Mouse (Mus musculus) 3T3-L1 (cell line): ENCODE results near the gene Platr17.
"Not testable (repeated sequence)": the region's sequence is repeated elsewhere in the genome, so short reads cannot be mapped to it uniquely, and the experiment has no call there.

Experiments used
- DNase-seq: peaks from one replicate; pipeline ENCODE4 v3.0.0-alpha.2; 2015; ENCODE audit warnings: low read depth, low spot score

Gene Platr17

DNA sequence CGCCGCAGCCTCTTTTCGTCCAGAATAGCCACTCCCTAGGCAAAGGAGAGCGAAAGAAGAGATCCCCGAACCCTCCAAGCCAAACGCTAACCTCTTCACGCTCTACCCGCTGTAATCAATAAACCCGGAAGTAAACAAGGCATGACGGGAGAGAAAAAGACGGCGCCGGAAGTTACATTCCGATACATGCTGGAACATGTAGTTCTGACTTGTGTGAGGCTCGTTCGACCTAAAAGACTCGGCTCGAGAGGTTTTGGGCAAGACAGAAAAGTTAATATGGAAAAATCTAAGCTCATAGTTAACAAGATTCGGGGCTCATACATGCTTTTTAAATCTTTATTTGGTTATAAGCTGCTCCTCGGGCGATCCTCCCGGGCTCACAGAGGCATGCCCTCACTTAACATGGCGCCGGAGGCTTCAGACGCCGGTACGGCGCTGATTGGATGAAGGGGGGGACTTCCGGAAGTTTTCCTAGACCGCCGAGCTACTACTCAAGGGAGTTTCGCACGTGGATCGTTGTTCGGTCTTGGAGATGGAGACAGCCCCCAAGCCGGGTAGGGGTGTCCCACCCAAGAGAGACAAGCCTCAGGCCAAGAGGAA lies 35.4 kb downstream of the Platr17 start, which contains the start of the genes Pfdn6 and Wdr46:
Pfdn6 (minus strand) TSS at position 138 of the 600 bp plus-strand sequence.
Wdr46 (plus strand) TSS at position 455 of the 600 bp plus-strand sequence.
- peak; percentile 97 for DNase-seq

DNA sequence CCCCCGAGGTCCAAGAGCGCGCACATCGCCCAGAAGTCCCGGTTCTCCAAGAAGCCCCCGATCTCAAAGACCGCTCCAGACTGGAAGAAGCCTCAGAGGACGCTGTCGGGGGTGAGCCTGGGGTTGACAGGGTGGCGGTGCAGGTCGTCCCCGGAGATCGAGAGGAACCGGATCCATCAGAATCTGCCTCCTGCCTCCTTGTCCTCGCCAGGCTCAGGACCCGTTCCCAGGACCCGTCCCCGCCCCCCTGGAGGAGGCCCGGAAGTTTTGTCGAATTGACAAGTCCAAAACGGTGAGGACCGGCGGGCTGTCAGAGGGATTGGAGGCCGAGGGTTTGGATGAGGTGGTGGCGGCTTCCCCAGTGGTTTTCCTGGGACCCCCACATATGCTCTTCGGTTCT lies 36.0 kb downstream of the Platr17 start:
- DNase-seq, result peak; percentile 63

DNA sequence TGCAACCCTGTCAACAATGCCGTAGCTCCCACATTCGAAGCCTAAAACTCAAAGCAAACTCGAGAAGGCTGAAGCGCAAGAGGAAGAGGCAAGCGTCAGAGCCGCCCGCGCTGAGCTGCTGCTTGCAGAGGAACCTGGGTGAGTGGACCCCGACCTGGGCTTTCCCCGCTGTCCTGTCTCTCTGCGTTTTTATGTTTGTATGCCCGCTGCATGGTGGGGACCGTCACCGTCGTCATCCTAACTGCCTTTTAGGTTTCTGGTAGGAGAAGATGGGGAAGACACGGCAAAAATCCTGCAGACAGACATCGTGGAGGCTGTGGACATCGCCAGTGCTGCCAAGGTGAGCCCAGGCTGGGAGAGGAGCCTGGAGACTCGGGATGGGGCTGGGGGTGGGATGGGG lies 36.4 kb downstream of the Platr17 start:
- DNase-seq, result no peak

DNA sequence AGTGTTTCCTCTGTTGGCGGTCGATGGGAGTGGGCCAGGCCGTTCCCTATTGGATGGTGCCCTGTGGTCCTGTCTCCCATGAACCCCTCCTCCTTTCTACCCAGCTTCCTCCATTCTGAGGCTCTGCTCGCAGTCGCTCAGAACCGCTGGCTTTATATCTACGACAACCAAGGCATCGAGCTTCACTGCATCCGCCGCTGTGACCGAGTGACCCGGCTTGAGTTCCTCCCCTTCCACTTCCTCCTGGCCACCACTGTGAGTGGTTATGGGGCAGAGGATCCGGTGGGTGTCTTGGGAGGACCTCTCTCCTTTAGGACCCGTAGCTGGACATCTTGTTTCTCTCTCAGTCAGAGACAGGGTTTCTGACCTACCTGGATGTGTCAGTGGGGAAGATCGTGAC lies 38.5 kb downstream of the Platr17 start:
- no peak for DNase-seq

DNA sequence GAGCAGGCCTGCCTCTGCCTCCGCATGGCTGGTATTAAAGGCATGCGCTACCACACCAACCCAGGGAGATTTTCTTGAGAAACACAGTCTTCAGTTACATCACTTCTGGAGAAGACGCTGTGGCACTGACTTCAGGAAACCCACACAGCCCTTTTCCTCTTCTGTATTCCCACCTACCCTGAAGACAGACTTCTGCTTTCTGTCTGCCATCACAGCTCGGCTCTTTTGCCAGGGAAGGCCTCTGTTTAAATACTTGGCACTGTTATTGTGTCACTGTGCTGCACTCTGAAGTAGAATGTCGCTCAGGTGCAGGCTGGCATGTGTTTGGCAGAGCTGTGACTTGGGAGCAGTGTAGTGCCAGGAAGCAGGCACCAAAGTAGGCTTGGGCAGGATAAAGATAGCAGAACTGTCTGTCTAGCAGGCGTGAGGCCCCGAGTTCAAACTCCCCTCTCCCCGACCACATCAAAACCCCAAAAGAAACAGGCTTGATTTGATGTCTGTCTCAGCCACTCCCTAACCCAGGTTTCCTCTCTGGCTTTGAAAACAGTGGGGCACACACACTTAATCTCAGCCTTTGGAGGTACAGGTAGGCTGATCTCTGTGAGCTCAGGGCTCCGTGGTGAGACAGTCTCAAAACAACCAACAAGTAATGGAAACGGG lies 42.6 kb downstream of the Platr17 start:
- DNase-seq, result no peak

DNA sequence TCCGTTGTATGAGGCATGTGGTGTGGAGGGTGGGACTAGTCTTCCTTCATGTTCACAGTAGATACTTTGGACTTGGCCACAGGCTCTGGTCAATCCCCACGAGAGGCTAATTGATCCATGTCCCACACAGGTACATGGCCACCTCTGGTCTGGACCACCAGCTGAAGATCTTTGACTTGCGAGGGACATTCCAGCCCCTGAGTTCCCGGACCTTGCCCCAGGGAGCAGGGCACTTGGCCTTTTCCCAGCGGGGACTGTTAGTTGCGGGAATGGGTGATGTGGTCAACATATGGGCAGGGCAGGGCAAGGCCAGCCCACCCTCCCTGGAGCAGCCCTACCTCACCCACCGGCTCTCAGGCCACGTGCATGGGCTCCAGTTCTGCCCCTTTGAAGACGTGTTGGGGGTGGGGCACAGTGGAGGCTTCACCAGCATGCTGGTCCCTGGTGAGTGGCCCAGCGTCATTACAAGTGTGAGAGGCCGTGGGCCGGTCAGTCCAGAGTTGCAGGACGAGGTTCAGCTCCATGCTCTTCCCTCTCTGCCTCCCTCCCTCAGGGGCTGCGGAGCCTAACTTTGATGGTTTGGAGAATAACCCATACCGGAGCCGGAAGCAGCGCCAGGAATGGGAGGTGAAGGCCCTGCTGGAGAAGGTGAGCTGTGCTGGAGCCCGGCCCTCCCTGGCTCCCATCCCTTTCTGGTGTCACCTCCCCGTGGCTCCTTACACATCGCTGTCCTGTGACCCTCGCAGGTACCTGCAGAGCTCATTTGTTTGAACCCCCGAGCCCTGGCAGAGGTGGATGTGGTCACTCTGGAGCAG lies 43.4 kb downstream of the Platr17 start:
- no peak for DNase-seq

DNA sequence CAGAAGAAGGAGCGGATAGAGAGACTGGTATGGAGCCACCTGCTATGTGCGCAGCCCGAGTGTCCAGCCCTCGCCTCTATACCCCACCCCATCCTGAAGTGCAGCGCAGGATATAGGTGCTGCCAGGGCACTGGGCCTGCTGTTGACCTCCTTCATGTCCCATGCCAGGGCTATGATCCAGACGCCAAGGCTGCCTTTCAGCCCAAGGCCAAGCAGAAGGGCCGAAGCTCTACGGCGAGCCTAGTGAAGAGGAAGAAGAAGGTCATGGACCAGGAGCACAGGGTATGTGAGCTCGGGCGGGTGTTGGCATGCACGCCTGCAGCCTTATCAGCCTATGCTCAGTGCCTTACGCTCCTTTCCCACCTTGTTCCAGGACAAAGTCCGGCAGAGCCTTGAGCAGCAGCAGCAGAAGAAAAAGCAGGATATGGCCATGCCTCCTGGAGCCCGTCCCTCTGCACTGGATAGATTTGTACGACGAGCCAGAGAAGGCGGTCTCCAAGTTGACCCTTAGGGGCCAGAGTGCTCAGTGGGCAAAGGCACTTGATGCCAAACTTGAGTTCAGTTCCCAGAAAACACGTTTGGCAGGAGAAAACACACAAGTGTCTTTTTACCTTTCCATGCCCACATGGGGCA lies 44.1 kb downstream of the Platr17 start:
- DNase-seq, result no peak

DNA sequence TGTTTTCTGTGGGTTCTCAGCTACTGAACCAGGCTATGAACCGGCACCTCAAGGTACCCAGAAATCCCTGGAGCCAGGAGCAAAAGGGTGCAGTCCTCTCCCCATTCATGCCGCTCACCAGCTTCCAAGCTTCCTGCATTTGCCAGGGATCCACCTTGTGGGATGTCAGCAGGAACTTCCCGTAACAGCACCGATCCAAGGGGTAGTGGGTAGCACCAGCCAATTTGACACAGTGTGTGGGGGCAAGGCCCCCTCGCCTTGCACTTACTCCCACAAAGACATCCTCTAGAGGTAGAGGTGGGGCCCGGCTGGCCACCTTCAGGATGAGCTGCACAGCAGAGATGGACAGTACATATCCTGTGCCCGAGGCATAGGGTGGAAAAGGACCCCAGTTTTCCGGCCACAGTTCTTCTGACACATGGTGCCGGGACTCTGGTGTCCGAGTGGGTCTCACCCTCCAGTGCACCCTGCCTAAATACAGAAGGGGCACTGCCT lies 45.2 kb downstream of the Platr17 start:
- no peak for DNase-seq

DNA sequence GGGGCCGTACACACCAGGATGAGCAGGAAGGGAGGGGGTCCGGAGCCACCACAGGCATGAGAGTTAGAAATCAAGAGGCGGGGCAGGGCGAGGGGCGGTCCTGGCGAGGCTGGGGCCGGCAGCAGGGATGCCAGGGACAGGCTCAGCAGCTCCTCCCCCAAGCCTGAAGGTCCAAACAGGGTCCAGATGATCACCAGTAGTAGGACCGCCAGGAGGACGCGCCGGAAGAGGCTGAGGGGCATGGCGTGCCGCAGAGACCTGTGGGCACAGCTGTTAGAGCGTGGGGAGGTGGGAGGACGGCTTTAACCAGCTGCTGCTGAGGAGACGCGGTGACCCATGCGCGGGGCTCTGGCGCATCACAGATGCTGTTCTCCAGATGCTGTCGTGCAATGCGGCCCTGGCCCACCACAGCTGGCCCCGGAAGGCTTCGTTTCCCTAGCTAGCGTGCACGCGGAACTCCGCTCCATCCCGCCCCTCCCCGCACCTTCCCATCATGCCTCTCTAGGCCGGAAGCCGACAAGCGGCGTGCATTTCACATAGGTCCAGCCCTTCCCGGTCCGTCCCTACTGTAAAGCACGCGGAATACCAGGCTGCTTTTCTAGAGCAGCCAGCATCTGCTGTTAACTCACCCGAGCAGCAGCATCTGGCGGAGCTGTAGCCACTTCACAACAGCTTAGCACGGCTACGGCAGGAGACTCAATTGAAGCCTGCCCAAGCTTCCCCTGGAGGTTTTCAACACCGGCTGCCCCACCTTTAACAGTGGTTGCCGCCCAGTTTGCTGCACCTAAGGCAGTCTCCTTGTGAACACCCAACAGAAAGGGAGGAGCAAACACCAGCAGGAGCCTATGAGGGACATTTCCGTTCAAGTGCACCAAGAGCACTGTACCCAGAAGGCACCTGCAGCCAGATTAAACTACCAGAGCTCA lies 46.3 kb downstream of the Platr17 start, which contains the start of gene B3galt4:
B3galt4 (minus strand) TSS at position 468 of the 926 bp plus-strand sequence.
- peak; percentile 95 for DNase-seq

DNA sequence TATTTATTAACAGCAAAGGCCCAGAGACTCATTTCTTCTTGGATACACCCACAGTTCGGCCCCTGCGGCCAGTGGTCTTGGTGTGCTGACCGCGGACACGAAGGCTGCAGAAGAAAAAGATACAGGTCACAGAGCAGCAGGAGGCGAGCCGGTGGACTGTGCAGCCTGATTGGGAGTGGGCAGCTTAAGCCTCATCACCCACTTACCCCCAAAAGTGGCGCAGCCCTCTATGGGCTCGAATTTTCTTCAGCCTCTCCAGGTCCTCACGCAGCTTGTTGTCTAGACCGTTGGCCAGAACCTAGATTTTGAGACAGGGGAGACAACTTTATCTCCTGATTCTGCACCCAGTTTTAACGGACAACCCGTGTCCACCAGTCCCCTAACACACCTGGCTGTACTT lies 47.1 kb downstream of the Platr17 start:
- DNase-seq, result not testable (repeated sequence)

DNA sequence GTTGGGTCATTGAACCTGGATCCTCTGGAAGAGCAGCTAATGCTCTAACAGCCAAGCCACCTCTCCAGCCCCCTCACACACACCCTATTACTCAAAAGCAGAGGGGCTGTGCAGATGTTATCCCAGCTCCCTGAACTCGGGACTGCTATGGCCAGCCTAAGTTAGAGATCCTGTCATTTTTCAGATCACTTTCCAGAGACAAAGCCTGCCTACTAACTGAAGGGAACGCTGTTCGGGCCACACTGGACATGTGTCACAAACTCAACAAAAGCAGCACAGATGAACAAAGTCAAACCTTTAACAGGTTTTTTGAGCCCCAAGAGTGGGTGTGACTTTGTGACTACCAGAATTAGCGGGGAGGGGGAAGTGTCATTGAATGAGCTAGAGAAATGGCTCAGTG lies 47.9 kb downstream of the Platr17 start:
- no peak for DNase-seq

DNA sequence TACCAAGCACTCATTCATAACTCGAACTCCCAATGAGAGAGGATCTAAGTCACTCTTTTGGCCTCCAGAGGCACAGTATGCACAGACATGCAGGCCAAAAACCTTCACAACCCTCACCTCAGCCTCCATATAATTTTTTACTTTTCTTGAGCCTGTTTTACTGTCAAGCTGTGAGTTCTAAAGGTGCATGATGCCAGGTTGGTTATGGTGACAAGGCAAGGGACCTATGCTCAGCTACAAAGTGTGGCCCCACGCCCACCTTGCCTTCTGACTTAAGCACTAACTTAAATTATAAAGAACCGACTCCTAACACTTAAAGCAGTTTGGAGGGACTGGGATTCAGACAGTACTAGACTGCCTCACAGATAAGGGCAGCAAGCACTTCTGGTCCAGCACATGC lies 48.4 kb downstream of the Platr17 start:
- no peak for DNase-seq

DNA sequence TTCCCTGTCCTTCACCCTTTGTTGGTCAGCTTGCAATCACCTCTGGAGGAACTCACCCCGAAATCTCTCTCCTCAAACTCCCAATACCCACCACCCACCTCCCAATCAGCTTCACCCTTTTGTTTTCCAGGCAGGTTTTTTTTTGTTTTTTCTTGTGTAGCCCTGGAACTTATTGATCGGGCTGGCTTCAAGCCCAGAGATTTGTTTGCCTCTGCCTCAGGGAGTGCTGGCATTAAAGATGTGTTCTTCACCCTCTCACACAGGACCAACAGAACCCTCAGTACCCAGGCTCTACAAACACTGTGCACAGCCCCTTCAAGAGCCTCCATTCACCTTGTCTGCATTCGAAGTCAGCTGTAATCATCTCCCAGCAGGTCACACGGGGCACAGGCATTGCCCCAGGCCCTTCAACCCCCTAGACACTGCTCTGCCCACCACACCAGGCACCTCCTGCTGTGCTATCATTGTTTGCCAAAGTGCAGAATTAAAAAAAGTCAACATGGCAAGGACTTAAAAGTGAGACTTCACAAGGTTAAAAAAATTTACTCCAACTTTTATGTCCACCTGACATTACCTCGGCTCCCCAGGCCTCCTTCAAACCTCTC lies 49.1 kb downstream of the Platr17 start:
- DNase-seq, result peak; percentile 48

DNA sequence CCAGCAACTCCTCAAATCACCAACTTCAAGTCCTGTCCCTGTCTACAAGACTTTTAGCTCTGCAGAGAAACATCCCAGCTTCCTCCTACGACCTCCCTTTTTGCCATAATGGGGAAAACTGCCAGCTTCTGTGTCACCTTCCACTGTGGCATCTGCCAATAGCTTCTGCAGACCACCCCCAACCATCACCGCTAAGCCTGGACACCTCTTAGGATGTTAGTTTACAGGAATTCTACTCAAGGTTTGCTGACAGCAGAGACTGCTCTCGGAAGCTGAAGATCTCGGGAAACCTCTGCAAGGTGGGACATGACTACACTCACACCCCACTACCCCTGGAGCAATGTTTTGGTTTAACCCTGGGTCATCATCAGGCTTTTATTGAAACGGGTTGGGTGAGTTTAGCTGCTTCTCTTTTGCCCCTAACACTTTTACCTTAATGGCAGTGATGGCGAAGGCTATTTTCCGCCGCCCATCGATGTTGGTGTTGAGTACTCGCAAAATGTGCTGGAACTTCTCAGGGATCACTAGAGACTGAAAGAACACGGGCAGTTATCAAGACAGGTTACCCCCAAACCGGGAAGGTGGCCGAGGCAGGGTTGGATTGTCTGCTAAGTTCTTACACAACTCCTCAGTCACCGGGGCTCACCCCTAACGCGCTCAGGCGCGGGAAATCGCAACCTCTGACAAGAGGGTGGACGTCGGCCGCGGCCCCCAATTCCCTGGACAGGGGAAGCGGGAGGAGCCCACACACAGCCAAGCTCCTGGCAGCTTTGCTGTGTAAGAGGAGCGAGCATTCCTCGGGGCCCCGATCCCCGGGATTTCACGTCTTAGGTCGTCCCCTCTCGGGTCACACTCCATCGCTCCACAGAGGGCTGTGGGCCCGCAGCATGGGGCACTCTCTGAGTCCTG lies 50.0 kb downstream of the Platr17 start:
- peak; percentile 50 for DNase-seq

DNA sequence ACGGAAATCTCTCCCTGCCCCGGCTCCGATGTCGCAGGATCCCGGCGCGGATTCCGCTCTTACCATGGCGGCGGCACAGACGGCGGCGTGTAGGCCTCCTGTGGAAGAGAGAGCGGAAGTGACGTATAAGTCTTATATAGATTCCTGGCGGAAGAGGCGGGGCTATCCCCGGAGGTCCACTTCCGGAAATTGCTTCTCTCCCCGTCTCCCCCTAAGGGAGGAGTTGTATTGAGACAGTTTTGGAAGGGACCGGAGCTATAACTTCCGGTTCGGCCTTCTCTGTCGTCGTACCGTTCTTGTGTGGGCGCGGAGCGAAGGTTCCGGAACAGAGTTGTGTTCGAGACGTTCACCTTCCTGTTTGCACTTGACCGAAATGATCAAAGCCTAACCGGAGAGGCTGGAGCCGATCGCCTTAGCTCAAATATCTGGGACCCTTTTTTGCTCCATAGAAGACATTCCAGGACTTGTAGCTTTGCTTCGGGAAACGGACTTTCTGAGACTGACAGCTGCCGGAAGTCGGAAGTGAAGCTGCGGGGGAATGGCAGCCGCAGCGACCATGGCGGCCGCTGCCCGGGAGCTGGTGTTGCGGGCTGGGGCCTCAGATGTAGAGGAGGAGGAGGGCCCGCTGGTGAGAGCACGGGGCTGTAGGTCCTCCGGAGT lies 50.8 kb downstream of the Platr17 start, which contains the start of the genes Vps52 and Rps18:
Vps52 (plus strand) TSS at position 258 of the 660 bp plus-strand sequence.
Rps18 (minus strand) TSS at position 447 of the 660 bp plus-strand sequence.
- peak; percentile 98 for DNase-seq
